Mouse (Mus musculus) heart, postnatal 14 days (tissue): ENCODE data around the gene Prl3a1. TPM values are rescaled to one million over a fixed set of nuclear protein-coding genes. Genes with fewer than 3 reads are reported as not detected.

ENCODE experiments used
- DNase-seq, 2 experiments: peaks; one replicate each; pipeline ENCODE4 v3.0.0; 2021 to 2022
- intact Hi-C: fragments of 180-260 bp; cut with DNase I; formaldehyde crosslinking; loops from one replicate; pipeline ENCODE4 v1.15.1; 2025
- long read RNA-seq, 2 experiments: library from polyadenylated mRNA; stranded (forward); transcript quantifications; one replicate each; pipeline ENCODE4 v2.0.0; 2021
- total RNA-seq, 2 experiments: library from RNA; stranded (reverse); gene quantifications; 2 replicates each; pipeline ENCODE4 v1.2.3; 2021

Prl3a1 gene
- not detected for total RNA-seq
- long read RNA-seq, experiment 1, result 0 reads
- long read RNA-seq, experiment 2, result 0 reads

DNA sequence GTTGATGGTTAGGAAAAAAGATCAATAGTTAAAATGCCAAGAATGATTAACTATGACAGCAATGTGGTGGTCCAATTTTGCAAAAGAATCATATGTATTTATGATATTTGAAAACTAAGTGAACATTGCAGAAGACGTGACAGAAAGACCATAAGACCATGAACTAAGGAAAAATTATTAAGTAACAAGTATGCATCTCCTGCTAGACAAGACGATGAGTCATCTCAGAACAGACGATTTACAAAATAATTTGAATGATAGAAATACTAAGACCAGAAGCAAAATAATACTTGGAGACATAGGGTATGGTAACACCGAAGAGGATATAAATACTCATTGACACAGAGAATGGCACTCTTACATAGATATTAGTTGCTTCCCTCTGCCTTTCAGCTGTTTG is at the start of gene Prl3a1:
Prl3a1 (plus strand) TSS at position 301 of the 400 bp plus-strand sequence.
- no peak for DNase-seq
- intact Hi-C loops, result no loop called here

- no peak for DNase-seq
- intact Hi-C loops, result no loop called here
These were observed 17.7 kb upstream of the Prl3a1 start, which contains the start of gene Prl3b1 for GRCm38 (mm10) chr13:27241547-27241946. Prl3b1 (plus strand) TSS chr13:27241847.

DNA sequence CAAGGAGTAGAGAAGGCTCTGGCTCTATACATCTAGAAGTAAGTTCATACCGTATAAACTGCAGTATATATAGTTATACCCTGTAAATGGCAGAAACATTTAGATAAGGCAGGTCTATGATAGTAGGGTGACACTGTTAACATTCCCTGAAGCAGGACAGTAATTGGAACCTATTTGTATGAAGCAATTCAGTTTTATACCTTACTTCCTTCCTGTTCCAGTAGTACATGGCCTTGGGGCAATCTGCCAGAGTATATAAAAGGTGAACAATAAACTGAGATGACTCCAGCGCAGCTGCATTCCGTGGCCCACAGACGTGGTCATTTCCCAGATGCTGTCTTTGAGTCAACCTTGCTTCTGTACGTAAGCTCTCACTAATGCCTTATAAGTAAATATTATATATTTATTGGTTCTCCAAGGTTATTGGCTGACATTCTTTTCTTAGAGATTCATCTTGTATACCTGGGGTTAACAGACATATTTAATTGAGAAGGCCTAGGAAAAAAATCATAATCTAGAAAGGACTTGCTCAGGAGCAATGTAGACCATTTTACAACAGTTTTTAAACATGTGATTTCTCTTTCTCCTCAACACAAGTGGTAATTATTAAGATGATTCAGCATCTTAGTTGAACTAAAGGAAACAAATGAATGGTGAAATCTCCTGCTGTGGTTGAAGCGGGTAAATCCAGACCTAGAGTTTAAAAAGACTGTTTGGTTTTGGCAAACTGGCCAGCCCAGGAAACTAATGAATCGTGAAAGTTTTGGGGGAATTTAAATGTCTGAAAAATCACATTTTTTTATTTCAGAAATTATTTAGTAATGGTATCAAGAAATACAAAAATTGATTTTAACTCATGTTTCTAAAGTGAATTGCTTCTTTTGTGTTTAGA is 53.3 kb downstream of the Prl3a1 start, which contains the start of gene Prl6a1:
Prl6a1 (plus strand) TSS at position 294 of the 892 bp plus-strand sequence.
- no peak for DNase-seq
- intact Hi-C loops, result no loop called here

Other genes starting within 250 kb of the Prl3a1 start
- not detected for gene Prl, start 201.9 kb upstream of the Prl3a1 start, total RNA-seq
- not detected for gene Prl3d1, start 165.2 kb upstream of the Prl3a1 start, total RNA-seq
- gene Prl3d2, start 137.7 kb upstream of the Prl3a1 start, total RNA-seq, result not detected
- not detected for gene Prl3d3, start 102.6 kb upstream of the Prl3a1 start, total RNA-seq
- gene Prl3c1, start 62.8 kb upstream of the Prl3a1 start, total RNA-seq, result not detected
- not detected for gene Prl3b1, start 17.6 kb upstream of the Prl3a1 start, total RNA-seq
- not detected for gene Prl6a1, start 53.2 kb downstream of the Prl3a1 start, total RNA-seq
- not detected for gene Prl8a2, start 86.2 kb downstream of the Prl3a1 start, total RNA-seq
- not detected for gene Prl2b1, start 131.4 kb downstream of the Prl3a1 start, total RNA-seq
- not detected for gene Prl8a6, start 179.3 kb downstream of the Prl3a1 start, total RNA-seq